Mouse (Mus musculus): ENCODE results near the gene Ivns1abp. TPM values are rescaled to one million over a fixed set of nuclear protein-coding genes. Genes with fewer than 3 reads are reported as not detected.

Ivns1abp gene
- polyA plus RNA-seq (2015; fragmentation: Nextera tagmentation; extraction: Ambion mirVana): 72.9 and 79.3 TPM in 2 replicates

DNA sequence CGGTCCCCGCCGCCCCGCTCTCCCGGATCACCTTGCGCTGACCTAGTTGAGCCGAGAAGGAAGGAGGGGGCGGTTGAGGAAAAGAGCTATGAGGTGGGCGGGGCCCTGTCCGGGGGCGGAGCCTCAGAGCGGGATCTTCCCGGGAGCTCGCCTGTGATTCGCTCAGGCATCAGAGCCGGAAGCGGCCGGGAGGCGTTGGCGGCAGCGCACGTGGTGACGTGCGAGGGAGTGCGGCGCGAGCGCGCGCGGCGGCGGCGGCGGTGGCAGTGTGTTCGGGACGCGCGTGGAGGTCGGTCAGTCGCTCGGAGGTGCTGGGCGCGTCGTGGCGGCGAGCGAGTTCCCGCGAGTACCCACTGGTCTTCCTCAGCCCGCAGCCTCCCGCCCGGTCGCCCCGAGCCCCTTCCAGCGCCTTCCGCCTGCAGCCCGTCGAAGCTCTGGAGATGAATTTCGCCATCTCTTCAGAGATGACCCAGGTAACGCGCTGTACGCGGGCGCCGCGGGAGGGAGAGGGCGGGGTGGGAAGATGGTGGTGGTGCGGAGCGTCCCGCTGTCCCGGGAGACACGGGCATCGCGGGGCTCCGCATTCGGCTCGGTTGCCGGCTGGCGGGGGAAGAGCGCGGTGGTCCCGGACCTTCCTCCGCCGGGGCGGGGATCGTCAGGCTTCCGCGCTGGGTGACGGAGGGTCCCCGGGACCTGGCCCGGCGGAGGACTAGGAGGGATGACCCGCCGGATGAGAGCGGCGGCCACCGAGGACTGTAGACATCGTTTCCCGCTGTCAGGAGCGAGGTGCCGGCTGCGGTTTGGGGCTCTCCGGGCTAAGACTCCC is at the start of gene Ivns1abp:
Gene Ivns1abp (plus strand): TSS at position 195 of the 826 bp plus-strand sequence.

Other genes with a start within 250 kb of the Ivns1abp start
- 1.1 and 1.3 TPM in 2 replicates for gene Gm47985, start 161.9 kb upstream of the Ivns1abp start, polyA plus RNA-seq (2015; fragmentation: Nextera tagmentation; extraction: Ambion mirVana)
- gene Gm8947, start 152.1 kb upstream of the Ivns1abp start, polyA plus RNA-seq (2015; fragmentation: Nextera tagmentation; extraction: Ambion mirVana): 0.41 and 0.76 TPM in 2 replicates
- gene Gm47995, start 146.0 kb upstream of the Ivns1abp start, polyA plus RNA-seq (2015; fragmentation: Nextera tagmentation; extraction: Ambion mirVana): 0.25 and 0.32 TPM in 2 replicates
- 0.50 and 0.54 TPM in 2 replicates for gene 3110040M04Rik, start 140.4 kb upstream of the Ivns1abp start, polyA plus RNA-seq (2015; fragmentation: Nextera tagmentation; extraction: Ambion mirVana)
- gene Gm47996, start 134.3 kb upstream of the Ivns1abp start, polyA plus RNA-seq (2015; fragmentation: Nextera tagmentation; extraction: Ambion mirVana): 0.15 and 0.59 TPM in 2 replicates
- 25.5 and 30.7 TPM in 2 replicates for gene Swt1, start 84.0 kb downstream of the Ivns1abp start, polyA plus RNA-seq (2015; fragmentation: Nextera tagmentation; extraction: Ambion mirVana)
- 22.0 and 23.1 TPM in 2 replicates for gene Trmt1l, start 84.1 kb downstream of the Ivns1abp start, polyA plus RNA-seq (2015; fragmentation: Nextera tagmentation; extraction: Ambion mirVana)
- gene Rnf2, start 156.5 kb downstream of the Ivns1abp start, polyA plus RNA-seq (2015; fragmentation: Nextera tagmentation; extraction: Ambion mirVana): 22.4 and 27.7 TPM in 2 replicates
- gene Fam129a, start 226.7 kb downstream of the Ivns1abp start, polyA plus RNA-seq (2015; fragmentation: Nextera tagmentation; extraction: Ambion mirVana): 6.7 and 10.8 TPM in 2 replicates

All from spleen, postnatal 0 days (tissue).